9 mouse cellular contexts compared by ENCODE assay signal in the genomic region with DNA sequence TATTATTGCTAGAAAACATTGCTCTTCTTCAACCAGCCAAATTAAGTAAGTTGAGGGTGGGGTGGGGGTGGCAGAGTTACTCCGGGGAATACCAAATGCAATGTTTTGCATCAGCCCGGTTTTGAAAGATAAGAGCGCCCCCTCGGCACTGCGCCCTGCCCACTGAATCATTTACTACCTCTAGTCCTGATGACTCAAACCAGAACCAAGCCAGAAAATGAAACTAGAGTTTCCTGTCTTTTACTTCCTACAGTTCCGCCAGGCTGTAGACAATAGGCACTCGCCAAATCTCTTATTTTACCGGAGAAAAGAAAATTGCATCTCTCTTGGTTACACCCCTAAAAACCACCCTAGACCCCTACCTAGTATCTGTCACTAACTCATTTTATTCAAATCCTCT. TPM values are rescaled to one million over a fixed set of nuclear protein-coding genes. Genes with fewer than 3 reads are reported as not detected.
DNase-seq lines count a peak whose midpoint lies in the region; ATAC-seq and TF ChIP-seq lines count a peak whose summit lies in the region.
"Had no signal": no experiment of that assay in that cellular context is flagged by ENCODE, and none has a peak within 500 bp of the region (broad histone marks: within the 10 kb centered on the region; RNA-seq: fewer than 3 reads in every experiment).

No protein-coding gene starts in this region.

- peak; percentile 44 for TF ChIP-seq CTCF in stomach, postnatal 0 days (IDR thresholded peaks at IDR 0.05; ENCODE audit: low read depth)

- H3K36me3 ChIP-seq in heart, embryonic 16.5 days (ENCODE audit: control insufficient read depth, insufficient read depth), result no peaks in the 10 kb centered on the region; the same call in 1 of the 2 replicates
- peaks cover 16% of the 10 kb centered on the region for H3K36me3 ChIP-seq in liver, embryonic 13.5 days
- no peaks in the 10 kb centered on the region for H3K36me3 ChIP-seq in stomach, postnatal 0 days (ENCODE audit: control insufficient read depth, insufficient read depth, low read length)

- peak overlapping the region; percentile 92 for H3K9ac ChIP-seq in heart, embryonic 16.5 days (ENCODE audit: low read length)
- peak overlapping the region; percentile 88 for H3K9ac ChIP-seq in liver, embryonic 13.5 days
- peak overlapping the region; percentile 89 for H3K9ac ChIP-seq in stomach, postnatal 0 days (ENCODE audit: low read length)

- peak; percentile 85 for DNase-seq in CD4-positive helper T cell, adult 2 months (ENCODE audit: low read depth, low spot score)
- peak; percentile 57 for DNase-seq in adrenal gland, adult 8-10 months
- peak; percentile 75 for DNase-seq in kidney, postnatal 14 days
- peak; percentile 46 for DNase-seq in liver, embryonic 13.5 days
- DNase-seq in naive thymus-derived CD4-positive, alpha-beta T cell, adult 2 months (ENCODE audit: low read depth), result peak; percentile 77
- DNase-seq in stomach, postnatal 0 days (ENCODE audit: low spot score), result peak; percentile 68

- peaks cover 9% of the 10 kb centered on the region for H3K4me1 ChIP-seq in heart, embryonic 16.5 days (ENCODE audit: control insufficient read depth, insufficient read depth, low read length)
- H3K4me1 ChIP-seq in liver, embryonic 13.5 days (replicated peaks), result peaks cover 32% of the 10 kb centered on the region
- H3K4me1 ChIP-seq in stomach, postnatal 0 days (replicated peaks; ENCODE audit: control insufficient read depth, insufficient read depth), result no peaks in the 10 kb centered on the region

- H3K27me3 ChIP-seq in heart, embryonic 16.5 days (ENCODE audit: control insufficient read depth, insufficient read depth, low read length), result no peaks in the 10 kb centered on the region
- H3K27me3 ChIP-seq in liver, embryonic 13.5 days, result no peaks in the 10 kb centered on the region
- no peaks in the 10 kb centered on the region for H3K27me3 ChIP-seq in stomach, postnatal 0 days (ENCODE audit: control insufficient read depth, insufficient read depth, low read length)

- 3% methylated on average over 8 of the region's 8 CpGs for WGBS in heart, embryonic 16.5 days
- under 1% methylated on average over 8 of the region's 8 CpGs for WGBS in liver, embryonic 13.5 days (ENCODE audit: insufficient replicate concordance)
- WGBS in stomach, postnatal 0 days, result under 1% methylated on average over 8 of the region's 8 CpGs

- H3K9me3 ChIP-seq in heart, embryonic 16.5 days (replicated peaks; ENCODE audit: control insufficient read depth, low read length), result no peaks in the 10 kb centered on the region
- no peaks in the 10 kb centered on the region for H3K9me3 ChIP-seq in liver, embryonic 13.5 days (replicated peaks)
- H3K9me3 ChIP-seq in stomach, postnatal 0 days (ENCODE audit: control insufficient read depth, low read length), result no peaks in the 10 kb centered on the region

- peak overlapping the region; percentile 91 for H3K4me3 ChIP-seq in heart, embryonic 16.5 days (ENCODE audit: low read length)
- peak overlapping the region; percentile 87 for H3K4me3 ChIP-seq in liver, embryonic 13.5 days (replicated peaks)
- H3K4me3 ChIP-seq in stomach, postnatal 0 days (ENCODE audit: low read depth, low read length), result peak overlapping the region; percentile 81

- no peak for TF ChIP-seq EP300 in stomach, postnatal 0 days (optimal IDR thresholded peaks at IDR 0.05)

- H3K27ac ChIP-seq in heart, embryonic 16.5 days (ENCODE audit: low read length), result peak overlapping the region; percentile 84
- peak overlapping the region; percentile 81 for H3K27ac ChIP-seq in liver, embryonic 13.5 days
- peak overlapping the region; percentile 85 for H3K27ac ChIP-seq in stomach, postnatal 0 days (replicated peaks)

- peak overlapping the region; percentile 95 for H3K4me2 ChIP-seq in heart, embryonic 16.5 days (ENCODE audit: low read depth, low read length)
- H3K4me2 ChIP-seq in liver, embryonic 13.5 days, result peak overlapping the region; percentile 84
- peak overlapping the region; percentile 75 for H3K4me2 ChIP-seq in stomach, postnatal 0 days (replicated peaks; ENCODE audit: low read depth)

- ATAC-seq in erythroblast, adult 5-6 weeks (replicated peaks; ENCODE audit: low FRiP score, poor library complexity, severe bottlenecking), result peak; percentile 41
- 0 out of 2 replicates have a peak, but pooled peaks have one; percentile 1 for ATAC-seq in heart, embryonic 16.5 days (replicated peaks; ENCODE audit: extremely low read depth, insufficient read depth, low FRiP score)
- peak; percentile 15 for ATAC-seq in liver, embryonic 13.5 days (ENCODE audit: low read depth)
- peak; percentile 58 for ATAC-seq in stomach, postnatal 0 days (ENCODE audit: low FRiP score, low TSS enrichment)

RNA-seq across cellular contexts. Expression of a gene that starts 4.3 kb away (rescaled TPM):
- 100 to 1,000 TPM in 2 of 4 experiments, 10 to 100 TPM in 2; 74.5 to 127 (median 102) TPM for total RNA-seq in adrenal gland, adult 8-10 months (2022)
- 10.9 and 13.3 TPM in 2 replicates for total RNA-seq in erythroblast, adult 5-6 weeks (2015; ENCODE audit: low replicate concordance)
- 11.7 and 15.3 TPM in 2 replicates for total RNA-seq in erythroblast, adult 5-6 weeks (2017; ENCODE audit: low replicate concordance)
- 17.9 and 19.8 TPM in 2 replicates for polyA plus RNA-seq in heart, embryonic 16.5 days (2015; fragmentation: Nextera tagmentation; extraction: Ambion mirVana)
- 12.7 and 14.6 TPM in 2 replicates for polyA plus RNA-seq in liver, embryonic 13.5 days (2015; fragmentation: Nextera tagmentation; extraction: Ambion mirVana)
- 24.0 and 26.1 TPM in 2 replicates for polyA plus RNA-seq in stomach, postnatal 0 days (2015; fragmentation: Nextera tagmentation; extraction: Ambion mirVana)

RNA-seq across cellular contexts. Expression of a gene that starts 59.8 kb away (rescaled TPM):
- under 1 TPM; 0.06 to 0.24 (median 0.08) TPM for total RNA-seq in adrenal gland, adult 8-10 months (2022)
- not detected in 2 replicates for total RNA-seq in erythroblast, adult 5-6 weeks (2015; ENCODE audit: low replicate concordance)
- total RNA-seq in erythroblast, adult 5-6 weeks (2017; ENCODE audit: low replicate concordance), result not detected in 2 replicates
- 0.90 and 2.2 TPM in 2 replicates for polyA plus RNA-seq in heart, embryonic 16.5 days (2015; fragmentation: Nextera tagmentation; extraction: Ambion mirVana)
- 0.06 TPM in 2 replicates for polyA plus RNA-seq in liver, embryonic 13.5 days (2015; fragmentation: Nextera tagmentation; extraction: Ambion mirVana)
- 2.2 and 2.4 TPM in 2 replicates for polyA plus RNA-seq in stomach, postnatal 0 days (2015; fragmentation: Nextera tagmentation; extraction: Ambion mirVana)
- total RNA-seq: gastrocnemius, adult 8-10 months had no signal

Comparison
In these comparisons a context has a peak if more than half of its experiments do, and no peak if none do; other contexts are left out.
1. Peak in every context shown above with its lines: DNase-seq, ATAC-seq, H3K4me3 ChIP-seq and H3K27ac ChIP-seq.
2. ATAC-seq: peak in every context shown above with its lines; median percentile 58 in stomach, postnatal 0 days; 41 in erythroblast, adult 5-6 weeks; 15 in liver, embryonic 13.5 days; 1 in heart, embryonic 16.5 days.